Mouse (Mus musculus) embryo, embryonic 10 days (tissue): ENCODE measurements around the gene Nat8f2.
"Not testable (repeated sequence)": the region's sequence is repeated elsewhere in the genome, so short reads cannot be mapped to it uniquely, and the experiment has no call there.

Experiments used
- DNase-seq: peaks from one replicate; pipeline ENCODE4 v3.0.0-alpha.2; 2015; ENCODE audit warnings: low spot score

The Nat8f2 gene

GRCm38 (mm10) chr6:85863840-85864239 is 5.1 kb downstream of the Nat8f2 start:
- no peak for DNase-seq

GRCm38 (mm10) chr6:85863136-85863535 is 5.8 kb downstream of the Nat8f2 start:
- DNase-seq: no peak

GRCm38 (mm10) chr6:85862565-85862964 is 6.4 kb downstream of the Nat8f2 start:
- no peak for DNase-seq

DNA sequence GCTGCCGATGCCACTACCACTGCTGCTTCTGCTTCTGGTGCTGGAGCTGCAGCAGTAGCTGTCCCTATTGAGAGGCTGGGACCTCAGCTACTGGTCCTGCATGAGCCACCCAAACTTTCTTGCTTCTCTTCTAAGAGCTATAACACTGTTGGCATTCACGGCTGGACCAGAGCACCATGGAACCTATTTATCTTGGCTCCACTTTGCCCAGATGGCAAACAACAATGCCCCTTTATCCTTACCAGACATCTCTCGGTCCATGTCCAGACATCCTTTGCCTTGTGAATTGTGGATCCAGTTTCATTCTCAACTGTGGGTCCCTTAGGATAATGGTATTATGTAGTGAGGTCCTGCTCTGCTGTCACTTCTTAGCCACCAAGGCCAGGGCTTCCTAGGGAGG is 7.7 kb downstream of the Nat8f2 start:
- no peak for DNase-seq

DNA sequence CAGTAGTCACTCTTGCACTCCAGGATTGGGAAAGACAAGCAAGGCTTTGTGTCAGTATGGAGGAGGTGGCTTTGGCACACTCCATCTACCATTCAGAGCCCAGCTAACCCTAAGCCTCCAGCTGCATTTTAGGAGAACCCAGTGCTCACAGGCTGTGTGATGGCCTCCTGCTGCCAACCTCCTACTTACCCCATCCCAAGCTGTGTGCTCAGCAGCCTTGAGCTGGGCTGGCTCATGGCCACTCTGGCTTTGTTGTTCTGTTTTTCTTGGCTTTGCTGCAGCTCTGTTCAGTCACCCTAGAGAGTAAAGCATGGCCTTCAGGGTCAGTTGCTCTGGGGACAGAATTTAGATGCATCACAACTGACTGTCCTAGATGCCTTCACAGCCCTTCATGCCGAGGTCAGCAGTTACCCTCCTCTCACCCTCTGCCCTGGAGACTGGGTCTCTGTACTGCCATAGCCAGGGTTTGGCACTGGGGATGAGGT is 12.7 kb downstream of the Nat8f2 start:
- DNase-seq: peak; percentile 2

DNA sequence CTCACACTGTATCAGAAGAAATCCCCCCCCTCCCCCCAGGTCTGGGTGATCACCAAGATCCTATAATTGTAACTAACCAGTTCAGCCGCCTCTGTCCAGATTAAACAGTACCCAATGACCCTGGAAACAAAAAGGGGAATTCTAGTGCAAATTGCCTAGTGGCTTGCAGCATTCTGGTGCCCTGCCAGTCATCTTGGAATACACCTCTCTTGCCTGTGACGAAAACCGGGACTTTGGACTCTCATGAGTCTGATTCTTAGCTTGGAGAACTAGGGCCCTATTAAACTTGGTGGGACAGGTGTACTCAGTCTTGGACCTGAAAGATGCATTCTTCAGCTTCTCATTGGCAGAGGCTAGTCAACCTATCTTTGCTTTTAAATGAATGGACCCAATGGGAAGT is 15.5 kb downstream of the Nat8f2 start:
- DNase-seq: no peak

DNA sequence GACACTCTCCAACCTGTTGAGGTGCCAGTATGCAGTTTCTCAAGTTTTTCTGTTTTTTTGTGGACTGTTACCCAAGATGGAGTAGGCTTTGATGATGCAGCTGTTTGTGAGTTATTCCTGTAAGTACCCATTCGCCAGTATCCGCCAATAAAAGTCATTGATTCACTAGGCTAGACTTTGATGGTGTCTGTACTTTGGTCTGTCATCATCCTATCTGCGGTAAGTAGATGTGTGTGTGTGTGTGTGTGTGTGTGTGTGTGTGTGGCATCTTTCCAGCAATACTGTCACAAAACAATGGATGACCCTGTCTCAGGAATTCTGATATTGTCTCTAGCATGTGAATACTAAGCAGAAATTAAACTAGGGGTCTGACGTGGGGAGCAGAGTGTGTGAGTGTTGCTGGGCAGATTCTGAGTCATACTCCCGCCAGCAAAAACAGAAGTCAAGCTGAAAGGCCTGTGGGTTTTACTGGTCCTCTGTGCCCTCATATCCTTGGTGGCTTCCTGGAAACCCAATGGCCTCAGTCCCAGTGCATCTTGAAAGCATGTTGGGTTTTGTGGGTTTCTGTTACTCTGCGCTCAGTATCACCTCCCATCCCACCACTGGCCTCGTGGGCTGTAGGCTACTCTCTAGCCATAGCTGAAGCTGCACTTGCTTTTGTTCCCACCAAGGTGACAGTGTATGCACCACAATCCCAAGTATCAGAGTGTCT is 17.7 kb downstream of the Nat8f2 start:
- DNase-seq: no peak

DNA sequence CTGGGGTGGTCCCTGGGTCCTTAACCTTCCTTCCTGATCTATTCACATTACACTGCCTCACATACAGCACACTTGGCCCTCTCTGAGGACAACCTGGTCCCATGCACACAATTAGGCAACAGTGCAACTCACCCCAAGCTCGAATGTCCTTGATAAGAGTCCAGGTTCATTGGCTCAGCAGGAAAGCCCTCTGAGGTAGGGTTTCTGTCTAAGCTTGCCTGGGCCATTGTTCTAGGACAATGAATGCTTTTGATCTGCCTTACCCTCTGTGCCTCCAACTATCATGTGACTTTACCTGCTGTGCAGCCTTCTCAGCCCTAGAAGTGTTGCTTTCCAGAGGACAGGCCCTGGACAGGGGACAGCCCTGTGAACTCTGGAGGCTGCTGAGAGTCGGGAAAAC is 19.7 kb downstream of the Nat8f2 start:
- DNase-seq: no peak

- DNase-seq: no peak
These were observed 20.8 kb downstream of the Nat8f2 start for GRCm38 (mm10) chr6:85848140-85848539.

- DNase-seq: no peak
These were observed 22.0 kb downstream of the Nat8f2 start for GRCm38 (mm10) chr6:85846921-85847320.

GRCm38 (mm10) chr6:85843677-85844458 is 25.1 kb downstream of the Nat8f2 start:
- DNase-seq: not testable (repeated sequence)

DNA sequence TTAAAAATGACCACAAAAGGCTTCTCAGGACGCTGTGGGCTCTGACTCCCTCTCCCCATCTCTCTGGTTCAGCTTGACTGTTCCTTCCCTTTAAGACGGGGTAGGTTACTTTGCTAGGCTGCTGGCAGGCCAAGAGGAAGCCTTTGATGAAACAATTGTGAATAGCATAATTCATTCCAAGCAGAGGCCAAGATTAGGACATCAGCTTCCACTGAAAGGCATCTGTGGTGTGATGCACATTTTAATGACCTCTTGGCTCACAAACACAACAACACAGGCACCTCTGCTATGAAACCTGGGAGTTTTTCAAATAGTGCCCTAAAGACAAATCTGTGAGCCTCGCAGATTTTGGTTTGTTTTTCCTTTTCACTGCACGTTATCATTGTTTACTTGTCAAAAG is 29.0 kb downstream of the Nat8f2 start:
- peak; percentile 9 for DNase-seq

GRCm38 (mm10) chr6:85838674-85839073 is 30.3 kb downstream of the Nat8f2 start:
- DNase-seq: peak; percentile 4

- peak; percentile 71 for DNase-seq
These were observed 31.7 kb downstream of the Nat8f2 start for GRCm38 (mm10) chr6:85837307-85837706.

DNA sequence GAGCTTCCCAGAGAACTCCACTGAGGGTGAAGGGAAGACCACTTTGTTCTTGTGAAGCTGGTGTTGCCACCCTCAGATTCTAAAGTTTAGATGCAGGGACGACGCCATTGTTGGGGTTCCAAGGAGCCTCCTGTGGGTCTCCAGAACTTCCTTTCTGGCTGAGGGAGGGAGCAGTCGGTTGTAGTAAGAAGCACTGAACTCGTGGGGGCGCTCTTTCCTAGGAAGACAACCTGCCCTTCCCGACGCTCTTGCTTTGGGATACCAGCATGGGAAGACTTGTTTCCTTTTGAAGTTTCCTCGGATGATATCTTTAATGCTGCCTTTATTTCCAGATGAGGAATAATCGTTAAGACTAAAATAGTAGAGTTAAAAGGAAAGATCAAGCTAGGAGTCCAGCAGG is 32.1 kb downstream of the Nat8f2 start:
- peak; percentile 32 for DNase-seq

DNA sequence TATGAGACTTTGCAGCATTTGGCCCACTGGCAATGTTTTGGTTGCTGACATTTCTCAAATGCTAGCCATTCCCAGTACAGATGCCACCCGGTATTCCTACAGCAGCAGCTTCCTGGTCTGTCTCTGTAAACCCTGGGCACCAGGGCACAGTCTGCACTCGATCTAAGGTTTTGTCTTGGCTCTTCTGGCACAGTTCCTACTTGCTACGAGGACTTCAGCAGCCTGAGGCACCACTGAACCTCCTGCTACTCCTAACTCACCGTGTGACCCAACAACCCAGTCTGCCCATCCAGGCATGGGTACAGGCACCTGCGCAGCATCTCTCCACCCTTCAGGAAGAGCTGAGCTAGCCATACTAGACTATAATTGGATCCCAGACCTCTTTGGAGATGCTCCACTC is 32.9 kb downstream of the Nat8f2 start:
- DNase-seq: not testable (repeated sequence)

- not testable (repeated sequence) for DNase-seq
These were observed 33.9 kb downstream of the Nat8f2 start for GRCm38 (mm10) chr6:85835104-85835503.

DNA sequence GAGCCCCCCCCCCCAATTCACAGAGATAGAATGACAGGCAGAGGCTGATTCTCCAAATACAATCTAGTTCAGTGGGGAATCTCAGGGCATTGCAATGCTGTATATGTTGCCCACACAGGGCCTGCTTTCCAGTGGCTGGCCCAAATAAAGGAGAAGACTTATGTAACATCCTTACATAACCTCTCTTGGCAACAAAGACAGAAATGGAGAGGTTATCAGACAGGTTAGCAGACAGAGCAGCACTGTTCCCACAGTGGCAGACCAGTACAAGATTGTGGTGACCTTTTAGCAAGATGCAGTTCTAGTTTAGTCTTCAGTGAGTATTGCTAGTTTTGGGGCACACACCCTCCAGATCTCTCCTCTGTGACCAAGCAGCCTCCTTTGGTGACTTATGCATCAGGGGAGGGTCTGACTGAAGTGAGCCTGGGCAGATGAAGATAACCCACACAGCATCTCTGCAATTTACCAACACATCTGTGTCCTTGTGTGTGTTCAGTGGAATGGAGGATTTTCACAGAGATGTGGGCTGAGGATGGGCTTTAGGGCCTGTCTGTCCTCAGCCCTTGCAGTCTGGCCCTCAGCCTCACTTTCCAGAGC is 34.4 kb downstream of the Nat8f2 start:
- not testable (repeated sequence) for DNase-seq

DNA sequence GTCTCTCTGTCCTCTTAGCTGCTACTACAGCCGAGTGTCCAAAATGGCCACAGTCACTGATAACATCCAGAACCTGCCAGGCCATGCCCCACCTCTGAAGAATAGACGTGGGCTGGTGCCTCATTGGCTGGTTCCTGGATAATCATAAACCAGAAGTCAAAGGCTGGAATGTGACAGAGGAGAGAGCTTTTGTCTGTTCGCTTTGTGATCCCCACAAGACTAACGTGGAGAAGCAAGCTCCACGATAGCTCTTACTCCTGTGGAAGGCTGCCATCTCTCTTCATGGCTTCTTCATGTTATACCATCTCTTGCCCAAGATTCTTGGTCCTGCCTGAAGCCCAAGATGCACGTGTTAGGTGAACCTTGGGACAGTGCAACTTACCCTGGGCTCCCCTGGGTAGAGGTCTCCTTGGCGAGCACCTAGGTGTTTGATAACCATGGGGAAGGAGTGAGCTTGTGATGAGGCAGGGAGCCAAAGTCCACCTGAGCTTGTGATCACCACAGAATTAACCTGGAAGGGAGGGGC is 37.1 kb downstream of the Nat8f2 start, which contains the start of gene Nat8:
Gene Nat8 (minus strand): TSS at position 287 of the 526 bp plus-strand sequence.
- DNase-seq: no peak

GRCm38 (mm10) chr6:85829462-85829861 is 39.5 kb downstream of the Nat8f2 start:
- no peak for DNase-seq

GRCm38 (mm10) chr6:85825886-85826285 is 43.1 kb downstream of the Nat8f2 start:
- no peak for DNase-seq

GRCm38 (mm10) chr6:85823382-85824090 is 45.4 kb downstream of the Nat8f2 start:
- DNase-seq: no peak
